Mouse (Mus musculus): ENCODE data around the gene Ttc7b. TPM values are rescaled to one million over a fixed set of nuclear protein-coding genes. Genes with fewer than 3 reads are reported as not detected.

The Ttc7b gene
- polyA plus RNA-seq, 1 experiment = not detected

DNA sequence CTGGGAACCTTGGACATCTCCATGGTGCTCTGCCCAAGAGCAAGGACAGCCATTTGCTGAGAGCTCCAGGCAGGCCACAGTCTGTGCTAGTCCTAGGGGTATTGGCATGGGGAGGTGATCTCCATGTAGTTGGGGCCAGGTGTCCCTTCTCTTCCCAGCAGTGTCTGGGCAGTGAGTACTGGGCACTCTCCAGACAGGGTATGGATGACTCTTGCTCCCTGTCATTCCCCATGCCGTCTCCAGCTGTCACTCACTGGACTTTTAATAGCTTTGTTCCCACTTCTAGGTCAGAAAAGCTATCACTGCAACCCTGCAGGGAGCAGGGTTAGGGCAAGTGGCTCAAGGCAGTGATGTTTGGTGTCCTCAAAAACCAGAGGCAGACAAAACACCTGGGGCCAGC is 214.3 kb downstream of the Ttc7b start:
- Histone ChIP-seq H3K4me1 (ENCODE audit: control insufficient read depth, insufficient read depth, low read length) (peaks cover 66% of the 10 kb centered on the region), H3K27ac (ENCODE audit: insufficient read depth, low read depth, low read length) (no peak overlapping the region), H3K4me3 (ENCODE audit: insufficient read depth, low read depth, low read length) (no peak overlapping the region)
- TF ChIP-seq POLR2A (IDR thresholded peaks at IDR 0.05; ENCODE audit: insufficient read depth, low read depth, low read length) (no peak), CTCF (IDR thresholded peaks at IDR 0.05; ENCODE audit: insufficient read depth, low read depth, low read length) (no peak)
- WGBS = 59% methylated on average over 1 of the region's 1 CpGs

DNA sequence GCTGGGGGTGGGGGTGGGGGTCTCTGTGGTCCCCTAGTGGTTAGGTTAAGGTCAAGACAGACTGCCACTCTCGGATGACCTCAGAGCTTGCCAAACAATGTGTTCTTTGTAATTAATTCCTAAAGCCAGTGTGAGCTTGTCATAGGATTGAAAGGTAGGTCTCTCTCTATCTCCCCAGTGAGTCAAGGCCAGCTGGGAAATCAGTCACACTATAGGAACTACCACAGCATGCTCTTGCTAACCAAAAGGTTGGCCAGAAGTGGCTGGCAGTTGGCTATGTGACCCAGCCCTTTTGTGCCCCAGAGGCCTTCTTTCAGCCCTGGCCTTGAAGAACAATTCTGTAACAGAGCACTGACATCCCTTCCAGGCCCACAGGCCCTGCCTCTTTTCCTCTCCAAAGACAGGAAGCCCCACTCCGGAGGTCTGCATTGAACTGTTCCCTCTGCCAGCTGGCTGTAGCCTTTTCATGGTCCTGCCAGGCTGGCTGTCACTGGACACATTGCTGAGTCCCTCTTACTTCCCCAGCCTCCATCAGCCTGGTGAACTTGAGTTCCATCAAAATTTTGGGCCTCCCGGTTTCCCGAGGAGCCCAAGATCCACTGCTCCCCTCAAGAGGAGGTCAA is 215.5 kb downstream of the Ttc7b start:
- Histone ChIP-seq H3K27ac (ENCODE audit: insufficient read depth, low read depth, low read length) (no peak overlapping the region), H3K4me1 (ENCODE audit: control insufficient read depth, insufficient read depth, low read length) (peaks cover 54% of the 10 kb centered on the region), H3K4me3 (ENCODE audit: insufficient read depth, low read depth, low read length) (no peak overlapping the region)
- WGBS = 76% methylated on average over 4 of the region's 4 CpGs
- TF ChIP-seq CTCF (IDR thresholded peaks at IDR 0.05; ENCODE audit: insufficient read depth, low read depth, low read length) (no peak), POLR2A (IDR thresholded peaks at IDR 0.05; ENCODE audit: insufficient read depth, low read depth, low read length) (no peak)

GRCm38 (mm10) chr12:100304280-100304679 is 216.3 kb downstream of the Ttc7b start:
- no peak overlapping the region for H3K27ac ChIP-seq (ENCODE audit: insufficient read depth, low read depth, low read length)
- H3K4me1 ChIP-seq (ENCODE audit: control insufficient read depth, insufficient read depth, low read length) = peaks cover 52% of the 10 kb centered on the region
- TF ChIP-seq CTCF (IDR thresholded peaks at IDR 0.05; ENCODE audit: insufficient read depth, low read depth, low read length) = no peak
- TF ChIP-seq POLR2A (IDR thresholded peaks at IDR 0.05; ENCODE audit: insufficient read depth, low read depth, low read length) = no peak
- H3K4me3 ChIP-seq (ENCODE audit: insufficient read depth, low read depth, low read length) = no peak overlapping the region
- WGBS = 93% methylated on average over 2 of the region's 2 CpGs

GRCm38 (mm10) chr12:100303141-100303540 is 217.5 kb downstream of the Ttc7b start:
- TF ChIP-seq POLR2A (IDR thresholded peaks at IDR 0.05; ENCODE audit: insufficient read depth, low read depth, low read length) = no peak
- no peak for TF ChIP-seq CTCF (IDR thresholded peaks at IDR 0.05; ENCODE audit: insufficient read depth, low read depth, low read length)
- no peak overlapping the region for H3K27ac ChIP-seq (ENCODE audit: insufficient read depth, low read depth, low read length)
- H3K4me3 ChIP-seq (ENCODE audit: insufficient read depth, low read depth, low read length) = no peak overlapping the region
- 61% methylated on average over 7 of the region's 7 CpGs for WGBS
- peaks cover 49% of the 10 kb centered on the region for H3K4me1 ChIP-seq (ENCODE audit: control insufficient read depth, insufficient read depth, low read length)

- H3K4me3 ChIP-seq (ENCODE audit: insufficient read depth, low read depth, low read length) = no peak overlapping the region
- WGBS = 91% methylated on average over 5 of the region's 5 CpGs
- TF ChIP-seq CTCF (IDR thresholded peaks at IDR 0.05; ENCODE audit: insufficient read depth, low read depth, low read length) = no peak
- H3K27ac ChIP-seq (ENCODE audit: insufficient read depth, low read depth, low read length) = no peak overlapping the region
- peaks cover 27% of the 10 kb centered on the region for H3K4me1 ChIP-seq (ENCODE audit: control insufficient read depth, insufficient read depth, low read length)
Measured at GRCm38 (mm10) chr12:100300446-100300845, 220.2 kb downstream of the Ttc7b start.

- no peak for TF ChIP-seq CTCF (IDR thresholded peaks at IDR 0.05; ENCODE audit: insufficient read depth, low read depth, low read length)
- TF ChIP-seq POLR2A (IDR thresholded peaks at IDR 0.05; ENCODE audit: insufficient read depth, low read depth, low read length) = no peak
- Histone ChIP-seq H3K4me3 (ENCODE audit: insufficient read depth, low read depth, low read length) (no peak overlapping the region), H3K4me1 (ENCODE audit: control insufficient read depth, insufficient read depth, low read length) (peaks cover 17% of the 10 kb centered on the region), H3K27ac (ENCODE audit: insufficient read depth, low read depth, low read length) (no peak overlapping the region)
- 80% methylated on average over 8 of the region's 8 CpGs for WGBS
Measured at GRCm38 (mm10) chr12:100299322-100299726, 221.3 kb downstream of the Ttc7b start.

DNA sequence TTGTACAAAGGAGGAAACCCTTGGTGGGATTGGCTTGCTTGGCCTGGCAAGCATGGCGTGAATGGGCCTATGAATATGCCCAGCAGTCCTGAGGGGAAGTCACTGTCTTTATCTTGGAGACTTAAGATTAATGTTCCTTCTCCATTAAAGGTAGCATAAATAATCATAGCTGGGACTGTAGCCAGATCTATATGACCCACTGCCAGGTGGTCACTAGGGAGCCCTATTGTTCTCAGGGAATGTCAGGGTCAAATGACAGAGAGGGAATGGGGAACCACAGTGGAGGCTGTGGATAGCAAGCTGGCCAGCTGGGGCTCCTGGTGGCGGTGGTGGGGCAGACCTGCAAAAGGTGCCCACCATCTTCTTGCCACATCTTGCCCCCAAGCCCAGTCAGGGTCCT is 221.8 kb downstream of the Ttc7b start:
- no peak for TF ChIP-seq CTCF (IDR thresholded peaks at IDR 0.05; ENCODE audit: insufficient read depth, low read depth, low read length)
- TF ChIP-seq POLR2A (IDR thresholded peaks at IDR 0.05; ENCODE audit: insufficient read depth, low read depth, low read length) = no peak
- no peak overlapping the region for H3K4me3 ChIP-seq (ENCODE audit: insufficient read depth, low read depth, low read length)
- WGBS = 90% methylated on average over 2 of the region's 2 CpGs
- no peak overlapping the region for H3K27ac ChIP-seq (ENCODE audit: insufficient read depth, low read depth, low read length)
- peaks cover 19% of the 10 kb centered on the region; the same call in 1 of the 2 replicates for H3K4me1 ChIP-seq (ENCODE audit: control insufficient read depth, insufficient read depth, low read length)

DNA sequence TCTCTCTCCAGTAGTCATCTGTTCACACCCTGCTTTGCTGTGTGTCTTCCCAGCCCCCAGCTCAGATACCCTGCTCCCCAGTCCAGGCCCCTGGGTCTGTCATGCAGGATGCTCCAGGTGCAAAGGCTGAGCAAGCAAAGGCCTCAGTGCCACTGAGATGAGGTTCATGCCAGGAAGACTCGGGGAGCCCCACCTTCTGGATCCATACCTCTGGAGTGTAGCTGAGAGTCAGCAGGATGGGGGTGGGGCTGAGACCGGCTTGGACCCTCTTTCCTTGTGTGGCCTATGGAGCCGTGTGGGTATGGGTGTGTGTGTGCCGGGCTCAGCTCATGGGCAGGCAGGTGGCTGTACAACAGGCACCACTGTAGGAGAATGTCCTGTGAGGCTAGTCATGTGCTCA is 222.7 kb downstream of the Ttc7b start:
- TF ChIP-seq POLR2A (IDR thresholded peaks at IDR 0.05; ENCODE audit: insufficient read depth, low read depth, low read length) (no peak), CTCF (IDR thresholded peaks at IDR 0.05; ENCODE audit: insufficient read depth, low read depth, low read length) (no peak)
- Histone ChIP-seq H3K4me1 (ENCODE audit: control insufficient read depth, insufficient read depth, low read length) (peaks cover 21% of the 10 kb centered on the region; the same call in 1 of the 2 replicates), H3K27ac (ENCODE audit: insufficient read depth, low read depth, low read length) (no peak overlapping the region), H3K4me3 (ENCODE audit: insufficient read depth, low read depth, low read length) (no peak overlapping the region)
- WGBS = 91% methylated on average over 4 of the region's 4 CpGs

DNA sequence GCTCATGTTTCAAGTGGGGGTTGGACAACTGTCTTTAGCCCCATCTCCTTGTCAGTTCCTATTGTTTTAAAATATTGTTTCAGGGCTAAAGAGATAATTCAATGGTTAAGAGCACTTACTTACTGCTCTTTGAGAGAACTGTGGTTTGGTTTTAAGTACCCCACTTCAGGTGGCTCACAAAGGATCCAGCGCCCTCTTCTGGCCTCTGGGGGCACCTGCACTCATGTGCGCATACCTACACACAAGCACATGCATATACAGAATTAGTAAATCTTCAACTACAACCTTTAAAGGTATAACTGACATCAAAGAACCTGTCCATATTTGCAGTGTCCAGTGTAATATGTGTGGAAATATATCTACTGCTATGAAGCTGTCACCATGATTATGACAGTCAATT is 226.2 kb downstream of the Ttc7b start:
- peaks cover 40% of the 10 kb centered on the region for H3K4me1 ChIP-seq (ENCODE audit: control insufficient read depth, insufficient read depth, low read length)
- no peak for TF ChIP-seq POLR2A (IDR thresholded peaks at IDR 0.05; ENCODE audit: insufficient read depth, low read depth, low read length)
- no peak for TF ChIP-seq CTCF (IDR thresholded peaks at IDR 0.05; ENCODE audit: insufficient read depth, low read depth, low read length)
- 80% methylated on average over 2 of the region's 2 CpGs for WGBS
- no peak overlapping the region for H3K27ac ChIP-seq (ENCODE audit: insufficient read depth, low read depth, low read length)
- H3K4me3 ChIP-seq (ENCODE audit: insufficient read depth, low read depth, low read length) = no peak overlapping the region

DNA sequence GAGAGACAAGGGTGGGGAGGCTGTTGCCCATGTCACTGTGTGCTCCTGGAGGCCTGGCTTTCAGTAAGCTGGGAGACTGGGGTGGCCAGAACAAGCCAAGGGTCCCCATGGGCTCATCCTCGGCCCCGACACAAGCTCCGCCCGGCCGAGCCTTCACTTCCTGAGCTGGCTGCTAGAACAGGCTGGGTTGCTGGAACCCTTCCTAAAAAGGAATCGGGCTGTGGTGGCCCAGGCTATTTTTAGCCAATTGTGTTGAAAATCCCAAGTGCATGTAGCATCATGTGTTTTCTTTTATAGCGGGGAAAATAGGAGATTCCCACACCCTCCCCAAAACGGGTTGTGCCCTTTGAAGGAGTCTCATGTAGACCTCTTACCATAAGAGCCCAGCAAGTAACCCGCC is 226.7 kb downstream of the Ttc7b start:
- 44% methylated on average over 9 of the region's 9 CpGs for WGBS
- Histone ChIP-seq H3K4me1 (ENCODE audit: control insufficient read depth, insufficient read depth, low read length) (peaks cover 40% of the 10 kb centered on the region), H3K27ac (ENCODE audit: insufficient read depth, low read depth, low read length) (no peak overlapping the region; the same call in 1 of the 2 replicates), H3K4me3 (ENCODE audit: insufficient read depth, low read depth, low read length) (no peak overlapping the region)
- TF ChIP-seq CTCF (IDR thresholded peaks at IDR 0.05; ENCODE audit: insufficient read depth, low read depth, low read length) = no peak
- no peak for TF ChIP-seq POLR2A (IDR thresholded peaks at IDR 0.05; ENCODE audit: insufficient read depth, low read depth, low read length)
